9 mouse cellular contexts compared by ENCODE assay signal in genomic region chr7:19118028-19118771, GRCm38 (mm10). TPM values are rescaled to one million over a fixed set of nuclear protein-coding genes. Genes with fewer than 3 reads are reported as not detected.
A peak's percentile ranks its signal among the peaks of the same experiment; 100 is the strongest.
DNase-seq lines count a peak whose midpoint lies in the region; ATAC-seq lines count a peak whose summit lies in the region.
"Had no signal": no experiment of that assay in that cellular context is flagged by ENCODE, and none has a peak within 500 bp of the region (broad histone marks: within the 10 kb centered on the region; RNA-seq: fewer than 3 reads in every experiment).

TSS of gene Gm4969 (minus strand) at chr7:19118368.

- H3K9me3 ChIP-seq in embryonic facial prominence, embryonic 14.5 days (ENCODE audit: control insufficient read depth, low read length), result 0 out of 2 replicates have a peak, but pooled peaks cover 14% of the 10 kb centered on the region
- H3K9me3 ChIP-seq in lung, embryonic 16.5 days (ENCODE audit: control insufficient read depth, low read length), result peaks cover 11% of the 10 kb centered on the region

- peak; percentile 56 for DNase-seq in CD4-positive helper T cell, adult 2 months (ENCODE audit: low read depth, low spot score)
- DNase-seq in adrenal gland, adult 8-10 months, result peak; percentile 60
- DNase-seq in embryonic facial prominence, embryonic 14.5 days (ENCODE audit: low spot score), result peak; percentile 68
- DNase-seq in heart, postnatal 4 days, result peak; percentile 65
- peak; percentile 41 to 51 for DNase-seq in layer of hippocampus, adult 8-10 months (ENCODE audit: low spot score in 2 of 2)
- peak; percentile 69 for DNase-seq in retina, embryonic 14.5 days (ENCODE audit: low spot score)
- no peak for DNase-seq in T-cell, adult 2 months (ENCODE audit: low spot score)

- no peak within 1 kb of the TSS for H3K9ac ChIP-seq in embryonic facial prominence, embryonic 14.5 days (ENCODE audit: low read depth, low read length)
- no peak within 1 kb of the TSS for H3K9ac ChIP-seq in lung, embryonic 16.5 days (ENCODE audit: low read length)

- no peak within 1 kb of the TSS for H3K27ac ChIP-seq in embryonic facial prominence, embryonic 14.5 days (replicated peaks; ENCODE audit: low read depth, low read length)
- H3K27ac ChIP-seq in lung, embryonic 16.5 days (ENCODE audit: low read length), result no peak within 1 kb of the TSS

- peaks cover 9% of the 10 kb centered on the region for H3K4me1 ChIP-seq in embryonic facial prominence, embryonic 14.5 days (ENCODE audit: control insufficient read depth, insufficient read depth, low read length)
- peaks cover 14% of the 10 kb centered on the region for H3K4me1 ChIP-seq in lung, embryonic 16.5 days (replicated peaks; ENCODE audit: control insufficient read depth, insufficient read depth, low read length)

- WGBS in embryonic facial prominence, embryonic 14.5 days, result 29% methylated on average over 40 of the region's 64 CpGs
- 20% methylated on average over 63 of the region's 64 CpGs for WGBS in lung, embryonic 16.5 days

- H3K36me3 ChIP-seq in embryonic facial prominence, embryonic 14.5 days (ENCODE audit: control insufficient read depth, insufficient read depth, low read length), result no peaks in the 10 kb centered on the region
- H3K36me3 ChIP-seq in lung, embryonic 16.5 days (ENCODE audit: control insufficient read depth, insufficient read depth, low read length), result no peaks in the 10 kb centered on the region

- no peaks in the 10 kb centered on the region for H3K27me3 ChIP-seq in embryonic facial prominence, embryonic 14.5 days (replicated peaks; ENCODE audit: control insufficient read depth, insufficient read depth, low read length)
- no peaks in the 10 kb centered on the region for H3K27me3 ChIP-seq in lung, embryonic 16.5 days (ENCODE audit: control insufficient read depth, insufficient read depth, low read depth, low read length)

- ATAC-seq in embryonic facial prominence, embryonic 14.5 days (ENCODE audit: low read depth), result peak; percentile 12; the same call in 1 of the 2 replicates
- peak; percentile 24; the same call in 1 of the 2 replicates for ATAC-seq in lung, embryonic 16.5 days (ENCODE audit: low read depth)

- H3K4me3 ChIP-seq in embryonic facial prominence, embryonic 14.5 days (ENCODE audit: low read depth, low read length), result peak within 1 kb of the TSS; percentile 13
- H3K4me3 ChIP-seq in lung, embryonic 16.5 days (ENCODE audit: low read length), result peak within 1 kb of the TSS; percentile 33

- peak within 1 kb of the TSS; percentile 69 for H3K4me2 ChIP-seq in embryonic facial prominence, embryonic 14.5 days (ENCODE audit: low read depth, low read length)
- H3K4me2 ChIP-seq in lung, embryonic 16.5 days (ENCODE audit: low read depth, low read length), result peak within 1 kb of the TSS; percentile 84

RNA-seq across cellular contexts. Expression of gene Gm4969, which starts in this region (rescaled TPM):
- total RNA-seq in adrenal gland, adult 8-10 months (2022), result not detected
- polyA plus RNA-seq in embryonic facial prominence, embryonic 14.5 days (2014; fragmentation: Nextera tagmentation; extraction: Ambion mirVana), result 1.7 and 2.6 TPM in 2 replicates
- total RNA-seq in heart, postnatal 4 days (2021), result under 1 TPM; 0.33 to 0.56 TPM
- under 1 TPM; 0.18 to 0.57 (median 0.31) TPM for total RNA-seq in layer of hippocampus, adult 8-10 months (2022)
- polyA plus RNA-seq in lung, embryonic 16.5 days (2015; fragmentation: Nextera tagmentation; extraction: Ambion mirVana), result 1.9 and 2.2 TPM in 2 replicates
- total RNA-seq: neutrophil, adult 5-6 weeks had no signal

Comparison
In these comparisons a context has a peak if more than half of its experiments do, and no peak if none do; other contexts are left out.
1. Peak in DNase-seq in adrenal gland, adult 8-10 months; RNA of the gene not detected or under 1 TPM.
2. Peak in DNase-seq in heart, postnatal 4 days; RNA of the gene not detected or under 1 TPM.
3. Peak in DNase-seq in layer of hippocampus, adult 8-10 months; RNA of the gene not detected or under 1 TPM.